ENCODE assay signal across 8 mouse cellular contexts in genomic region chr7:19179173-19179572, GRCm38 (mm10). TPM values are rescaled to one million over a fixed set of nuclear protein-coding genes. Genes with fewer than 3 reads are reported as not detected.
DNase-seq lines count a peak whose midpoint lies in the region; ATAC-seq and TF ChIP-seq lines count a peak whose summit lies in the region.

No protein-coding gene starts in this region.

- H3K27ac ChIP-seq in liver, adult 2 months (replicated peaks; ENCODE audit: insufficient read depth, low read depth, low read length) = no peak overlapping the region
- H3K27ac ChIP-seq in midbrain, embryonic 15.5 days = no peak overlapping the region

- H3K27me3 ChIP-seq in liver, adult 2 months (ENCODE audit: control insufficient read depth, insufficient read depth, low read length) = peaks cover 16% of the 10 kb centered on the region
- H3K27me3 ChIP-seq in midbrain, embryonic 15.5 days (replicated peaks) = peaks cover 17% of the 10 kb centered on the region

- 0 out of 2 replicates have a peak overlapping the region, but pooled peaks have one; percentile 14 for H3K9ac ChIP-seq in liver, adult 2 months (ENCODE audit: low read depth, low read length)
- H3K9ac ChIP-seq in midbrain, embryonic 15.5 days = no peak overlapping the region

- H3K4me2 ChIP-seq in midbrain, embryonic 15.5 days = peak overlapping the region; percentile 75

- peak; percentile 76 for TF ChIP-seq CTCF in liver, adult 2 months (IDR thresholded peaks at IDR 0.05; ENCODE audit: low read depth, low read length)

- 0 out of 2 replicates have a peak, but pooled peaks cover 2% of the 10 kb centered on the region for H3K4me1 ChIP-seq in liver, adult 2 months (ENCODE audit: control insufficient read depth, insufficient read depth, low read length)
- H3K4me1 ChIP-seq in midbrain, embryonic 15.5 days = peaks cover 34% of the 10 kb centered on the region

- no peak for ATAC-seq in midbrain, embryonic 15.5 days (replicated peaks)

- H3K36me3 ChIP-seq in liver, adult 2 months (ENCODE audit: control insufficient read depth, insufficient read depth, low read length) = no peaks in the 10 kb centered on the region
- H3K36me3 ChIP-seq in midbrain, embryonic 15.5 days (replicated peaks) = no peaks in the 10 kb centered on the region

- H3K4me3 ChIP-seq in liver, adult 2 months (ENCODE audit: insufficient read depth, low read depth, low read length) = no peak overlapping the region
- peak overlapping the region; percentile 74 for H3K4me3 ChIP-seq in midbrain, embryonic 15.5 days

- WGBS in liver, adult 2 months = 2% methylated on average over 29 of the region's 32 CpGs
- 0% methylated on average over 23 of the region's 32 CpGs for WGBS in midbrain, embryonic 15.5 days

- H3K79me2 ChIP-seq in liver, adult 2 months (ENCODE audit: control insufficient read depth, insufficient read depth, low read length) = no peaks in the 10 kb centered on the region

- peak; percentile 50 for DNase-seq in ovary, adult 18-20 months (ENCODE audit: low spot score)
- no peak for DNase-seq in ovary, postnatal 10 days (ENCODE audit: low spot score)
- peak; percentile 84 for DNase-seq in embryo, embryonic 10.5 days (ENCODE audit: low spot score)
- DNase-seq in heart, adult 9 months (ENCODE audit: low spot score in 2 of 2) = peak; percentile 40 to 41
- peak; percentile 66 for DNase-seq in kidney, adult 18-20 months
- no peak for DNase-seq in liver, adult 2 months (ENCODE audit: extremely low read depth, low read depth, low spot score)
- DNase-seq in spleen, postnatal 10 days (ENCODE audit: low spot score in 2 of 2) = peak; percentile 25 to 77

- H3K9me3 ChIP-seq in midbrain, embryonic 15.5 days = no peaks in the 10 kb centered on the region

- TF ChIP-seq POLR2A in liver, adult 2 months (IDR thresholded peaks at IDR 0.05; ENCODE audit: extremely low read depth, insufficient read depth, low read length) = no peak

RNA-seq across cellular contexts. Expression of gene Eml2, which starts 3.0 kb away (rescaled TPM):
- 9.8 and 11.1 TPM in 2 replicates for total RNA-seq in liver, adult 2 months (2014; rRNA removed)
- 9.7 and 12.2 TPM in 2 replicates for polyA plus RNA-seq in liver, adult 2 months (2012; rRNA removed)
- 8.9 and 10.8 TPM in 2 replicates for polyA plus RNA-seq in midbrain, embryonic 15.5 days (2015; fragmentation: Nextera tagmentation; extraction: Ambion mirVana)

RNA-seq across cellular contexts. Expression of gene Gipr, which starts 13.2 kb away (rescaled TPM):
- not detected in 2 replicates for total RNA-seq in liver, adult 2 months (2014; rRNA removed)
- not detected in 2 replicates for polyA plus RNA-seq in liver, adult 2 months (2012; rRNA removed)
- 3.5 and 4.3 TPM in 2 replicates for polyA plus RNA-seq in midbrain, embryonic 15.5 days (2015; fragmentation: Nextera tagmentation; extraction: Ambion mirVana)

RNA-seq across cellular contexts. Expression of gene Snrpd2, which starts 29.7 kb away (rescaled TPM):
- total RNA-seq in liver, adult 2 months (2014; rRNA removed) = 28.4 and 29.4 TPM in 2 replicates
- polyA plus RNA-seq in liver, adult 2 months (2012; rRNA removed) = 16.4 and 17.7 TPM in 2 replicates
- 109 and 112 TPM in 2 replicates for polyA plus RNA-seq in midbrain, embryonic 15.5 days (2015; fragmentation: Nextera tagmentation; extraction: Ambion mirVana)

RNA-seq across cellular contexts. Expression of gene Qpctl, which starts 30.1 kb away (rescaled TPM):
- 4.3 and 6.3 TPM in 2 replicates for total RNA-seq in liver, adult 2 months (2014; rRNA removed)
- 8.9 and 11.7 TPM in 2 replicates for polyA plus RNA-seq in liver, adult 2 months (2012; rRNA removed)
- 26.4 and 27.0 TPM in 2 replicates for polyA plus RNA-seq in midbrain, embryonic 15.5 days (2015; fragmentation: Nextera tagmentation; extraction: Ambion mirVana)

RNA-seq across cellular contexts. Expression of gene Gpr4, which starts 33.2 kb away (rescaled TPM):
- total RNA-seq in liver, adult 2 months (2014; rRNA removed) = 0.09 and 0.40 TPM in 2 replicates
- 1.8 and 2.7 TPM in 2 replicates for polyA plus RNA-seq in liver, adult 2 months (2012; rRNA removed)
- polyA plus RNA-seq in midbrain, embryonic 15.5 days (2015; fragmentation: Nextera tagmentation; extraction: Ambion mirVana) = 3.5 and 4.0 TPM in 2 replicates

Comparison
In these comparisons a context has a peak if more than half of its experiments do, and no peak if none do; other contexts are left out.
1. DNase-seq: peak in ovary, adult 18-20 months (single experiment), embryo, embryonic 10.5 days (single experiment), heart, adult 9 months (2 of 2), kidney, adult 18-20 months (single experiment) and spleen, postnatal 10 days (2 of 2); none in ovary, postnatal 10 days (single experiment) and liver, adult 2 months (single experiment).